Mouse (Mus musculus) megakaryocyte, embryonic 14.5 days (primary cell): ENCODE results near the gene Tmem81.

ENCODE experiments used
- FLI1 ChIP-seq: IDR thresholded peaks from 2 replicates; pipeline ENCODE4 v1.6.1; 2012; ENCODE audit warnings: low read length, inconsistent platforms, mixed read lengths
- GATA1 ChIP-seq: IDR thresholded peaks from 3 replicates; pipeline ENCODE4 v1.6.1; 2012; ENCODE audit warnings: mixed read lengths, low read length, inconsistent platforms, borderline replicate concordance

DNA sequence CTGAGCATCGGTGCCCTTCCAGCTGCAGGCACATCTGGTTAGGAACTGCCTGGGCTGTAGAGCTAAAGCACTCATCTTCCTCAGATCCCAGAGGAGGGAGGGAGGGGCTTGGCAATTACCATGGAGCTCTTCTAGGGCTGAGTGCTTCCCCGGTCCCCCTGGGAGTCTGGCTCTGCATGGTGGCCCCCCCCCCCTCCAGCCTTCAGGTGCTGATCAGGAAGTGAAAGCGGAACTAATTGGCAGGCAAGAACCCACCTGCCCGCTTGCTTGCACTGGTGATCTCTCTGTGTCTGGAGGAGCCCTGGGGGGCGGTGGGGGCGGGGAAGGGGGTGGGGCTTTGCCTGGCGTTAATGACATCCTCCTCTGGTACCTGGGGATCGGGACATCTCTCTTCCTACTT, 27.8 kb downstream of the Tmem81 start:
- TF ChIP-seq GATA1 (no peak), FLI1 (no peak)
